Mouse (Mus musculus): ENCODE measurements around the gene Tmem205. TPM values are rescaled to one million over a fixed set of nuclear protein-coding genes. Genes with fewer than 3 reads are reported as not detected.

The Tmem205 gene
- polyA plus RNA-seq, 1 experiment, result 21.4 TPM

GRCm38 (mm10) chr9:21950322-21950721, 23.0 kb upstream of the Tmem205 start:
- H3K27me3 ChIP-seq (ENCODE audit: control insufficient read depth, insufficient read depth, low read length, poor library complexity, severe bottlenecking), result no peaks in the 10 kb centered on the region
- peaks cover 2% of the 10 kb centered on the region for H3K4me1 ChIP-seq (ENCODE audit: control insufficient read depth, insufficient read depth, low read length)
- no peaks in the 10 kb centered on the region for H3K9me3 ChIP-seq (replicated peaks; ENCODE audit: control insufficient read depth, insufficient read depth, low read length, poor library complexity, severe bottlenecking)
- H3K9ac ChIP-seq (ENCODE audit: low read depth, poor library complexity, severe bottlenecking), result no peak overlapping the region
- no peak overlapping the region for H3K27ac ChIP-seq (ENCODE audit: insufficient read depth, low read length)
- H3K4me3 ChIP-seq (ENCODE audit: low read depth, low read length), result no peak overlapping the region
- TF ChIP-seq CTCF (IDR thresholded peaks at IDR 0.05; ENCODE audit: low read depth, low read length) (peak; percentile 42), POLR2A (IDR thresholded peaks at IDR 0.05; ENCODE audit: insufficient read depth, low read length) (no peak), EP300 (IDR thresholded peaks at IDR 0.05; ENCODE audit: insufficient read depth, low read depth, low read length) (peak; percentile 77; the same call in 1 of the 2 replicates)
- H3K36me3 ChIP-seq (ENCODE audit: control insufficient read depth, insufficient read depth, low read length, poor library complexity, severe bottlenecking), result no peaks in the 10 kb centered on the region

GRCm38 (mm10) chr9:21948790-21949189, 21.4 kb upstream of the Tmem205 start:
- Histone ChIP-seq H3K4me1 (ENCODE audit: control insufficient read depth, insufficient read depth, low read length) (peaks cover 2% of the 10 kb centered on the region), H3K27ac (ENCODE audit: insufficient read depth, low read length) (no peak overlapping the region), H3K4me3 (ENCODE audit: low read depth, low read length) (no peak overlapping the region), H3K9ac (ENCODE audit: low read depth, poor library complexity, severe bottlenecking) (no peak overlapping the region), H3K27me3 (ENCODE audit: control insufficient read depth, insufficient read depth, low read length, poor library complexity, severe bottlenecking) (no peaks in the 10 kb centered on the region), H3K9me3 (replicated peaks; ENCODE audit: control insufficient read depth, insufficient read depth, low read length, poor library complexity, severe bottlenecking) (no peaks in the 10 kb centered on the region), H3K36me3 (ENCODE audit: control insufficient read depth, insufficient read depth, low read length, poor library complexity, severe bottlenecking) (no peaks in the 10 kb centered on the region)
- no peak for TF ChIP-seq EP300 (IDR thresholded peaks at IDR 0.05; ENCODE audit: insufficient read depth, low read depth, low read length)
- TF ChIP-seq CTCF (IDR thresholded peaks at IDR 0.05; ENCODE audit: low read depth, low read length), result no peak
- no peak for TF ChIP-seq POLR2A (IDR thresholded peaks at IDR 0.05; ENCODE audit: insufficient read depth, low read length)

- no peak for TF ChIP-seq CTCF (IDR thresholded peaks at IDR 0.05; ENCODE audit: low read depth, low read length)
- no peak for TF ChIP-seq POLR2A (IDR thresholded peaks at IDR 0.05; ENCODE audit: insufficient read depth, low read length)
- TF ChIP-seq EP300 (IDR thresholded peaks at IDR 0.05; ENCODE audit: insufficient read depth, low read depth, low read length), result no peak
- H3K9ac ChIP-seq (ENCODE audit: low read depth, poor library complexity, severe bottlenecking), result no peak overlapping the region
- no peaks in the 10 kb centered on the region for H3K27me3 ChIP-seq (ENCODE audit: control insufficient read depth, insufficient read depth, low read length, poor library complexity, severe bottlenecking)
- H3K4me3 ChIP-seq (ENCODE audit: low read depth, low read length), result no peak overlapping the region
- no peak overlapping the region for H3K27ac ChIP-seq (ENCODE audit: insufficient read depth, low read length)
- peaks cover 4% of the 10 kb centered on the region for H3K4me1 ChIP-seq (ENCODE audit: control insufficient read depth, insufficient read depth, low read length)
- no peaks in the 10 kb centered on the region for H3K9me3 ChIP-seq (replicated peaks; ENCODE audit: control insufficient read depth, insufficient read depth, low read length, poor library complexity, severe bottlenecking)
- no peaks in the 10 kb centered on the region for H3K36me3 ChIP-seq (ENCODE audit: control insufficient read depth, insufficient read depth, low read length, poor library complexity, severe bottlenecking)
Measured at GRCm38 (mm10) chr9:21948146-21948545, 20.8 kb upstream of the Tmem205 start.

- no peaks in the 10 kb centered on the region for H3K9me3 ChIP-seq (replicated peaks; ENCODE audit: control insufficient read depth, insufficient read depth, low read length, poor library complexity, severe bottlenecking)
Measured at GRCm38 (mm10) chr9:21947540-21948130, 20.3 kb upstream of the Tmem205 start.

GRCm38 (mm10) chr9:21944267-21944666, 16.9 kb upstream of the Tmem205 start:
- H3K36me3 ChIP-seq (ENCODE audit: control insufficient read depth, insufficient read depth, low read length, poor library complexity, severe bottlenecking), result no peaks in the 10 kb centered on the region
- H3K9me3 ChIP-seq (replicated peaks; ENCODE audit: control insufficient read depth, insufficient read depth, low read length, poor library complexity, severe bottlenecking), result no peaks in the 10 kb centered on the region
- H3K4me3 ChIP-seq (ENCODE audit: low read depth, low read length), result no peak overlapping the region
- TF ChIP-seq CTCF (IDR thresholded peaks at IDR 0.05; ENCODE audit: low read depth, low read length) (no peak), POLR2A (IDR thresholded peaks at IDR 0.05; ENCODE audit: insufficient read depth, low read length) (no peak), EP300 (IDR thresholded peaks at IDR 0.05; ENCODE audit: insufficient read depth, low read depth, low read length) (no peak)
- no peak overlapping the region for H3K27ac ChIP-seq (ENCODE audit: insufficient read depth, low read length)
- H3K27me3 ChIP-seq (ENCODE audit: control insufficient read depth, insufficient read depth, low read length, poor library complexity, severe bottlenecking), result no peaks in the 10 kb centered on the region
- no peak overlapping the region for H3K9ac ChIP-seq (ENCODE audit: low read depth, poor library complexity, severe bottlenecking)
- H3K4me1 ChIP-seq (ENCODE audit: control insufficient read depth, insufficient read depth, low read length), result peaks cover 4% of the 10 kb centered on the region

More at GRCm38 (mm10) chr9:21947540-21948130, 20.3 kb upstream of the Tmem205 start:
- Histone ChIP-seq H3K4me1 (ENCODE audit: control insufficient read depth, insufficient read depth, low read length) (peaks cover 4% of the 10 kb centered on the region), H3K4me3 (ENCODE audit: low read depth, low read length) (peak overlapping the region; percentile 39), H3K9ac (ENCODE audit: low read depth, poor library complexity, severe bottlenecking) (peak overlapping the region; percentile 8; the same call in 1 of the 2 replicates), H3K36me3 (ENCODE audit: control insufficient read depth, insufficient read depth, low read length, poor library complexity, severe bottlenecking) (no peaks in the 10 kb centered on the region), H3K27me3 (ENCODE audit: control insufficient read depth, insufficient read depth, low read length, poor library complexity, severe bottlenecking) (no peaks in the 10 kb centered on the region), H3K27ac (ENCODE audit: insufficient read depth, low read length) (no peak overlapping the region)
- TF ChIP-seq POLR2A (IDR thresholded peaks at IDR 0.05; ENCODE audit: insufficient read depth, low read length) (no peak), EP300 (IDR thresholded peaks at IDR 0.05; ENCODE audit: insufficient read depth, low read depth, low read length) (no peak), CTCF (IDR thresholded peaks at IDR 0.05; ENCODE audit: low read depth, low read length) (no peak)

- H3K4me3 ChIP-seq (ENCODE audit: low read depth, low read length), result no peak overlapping the region
- no peaks in the 10 kb centered on the region for H3K36me3 ChIP-seq (ENCODE audit: control insufficient read depth, insufficient read depth, low read length, poor library complexity, severe bottlenecking)
- H3K4me1 ChIP-seq (ENCODE audit: control insufficient read depth, insufficient read depth, low read length), result peaks cover 4% of the 10 kb centered on the region
- no peaks in the 10 kb centered on the region for H3K9me3 ChIP-seq (replicated peaks; ENCODE audit: control insufficient read depth, insufficient read depth, low read length, poor library complexity, severe bottlenecking)
- H3K9ac ChIP-seq (ENCODE audit: low read depth, poor library complexity, severe bottlenecking), result no peak overlapping the region
- no peak overlapping the region for H3K27ac ChIP-seq (ENCODE audit: insufficient read depth, low read length)
- TF ChIP-seq EP300 (IDR thresholded peaks at IDR 0.05; ENCODE audit: insufficient read depth, low read depth, low read length) (no peak), CTCF (IDR thresholded peaks at IDR 0.05; ENCODE audit: low read depth, low read length) (no peak), POLR2A (IDR thresholded peaks at IDR 0.05; ENCODE audit: insufficient read depth, low read length) (no peak)
- H3K27me3 ChIP-seq (ENCODE audit: control insufficient read depth, insufficient read depth, low read length, poor library complexity, severe bottlenecking), result no peaks in the 10 kb centered on the region
Measured at GRCm38 (mm10) chr9:21943638-21944037, 16.3 kb upstream of the Tmem205 start.
